Mouse (Mus musculus) frontal cortex, postnatal 10 days (tissue): ENCODE data around the gene Lmtk3.

Experiments used
- DNase-seq, 2 experiments: peaks; one replicate each; pipeline ENCODE4 v3.0.0; 2022; ENCODE audit warnings: low spot score in 2 of 2, mixed read lengths in 1 of 2

The Lmtk3 gene

GRCm38 (mm10) chr7:45809276-45810075 lies 25.9 kb downstream of the Lmtk3 start:
- peak in 1 of 2 experiments; percentile 16 for DNase-seq

DNA sequence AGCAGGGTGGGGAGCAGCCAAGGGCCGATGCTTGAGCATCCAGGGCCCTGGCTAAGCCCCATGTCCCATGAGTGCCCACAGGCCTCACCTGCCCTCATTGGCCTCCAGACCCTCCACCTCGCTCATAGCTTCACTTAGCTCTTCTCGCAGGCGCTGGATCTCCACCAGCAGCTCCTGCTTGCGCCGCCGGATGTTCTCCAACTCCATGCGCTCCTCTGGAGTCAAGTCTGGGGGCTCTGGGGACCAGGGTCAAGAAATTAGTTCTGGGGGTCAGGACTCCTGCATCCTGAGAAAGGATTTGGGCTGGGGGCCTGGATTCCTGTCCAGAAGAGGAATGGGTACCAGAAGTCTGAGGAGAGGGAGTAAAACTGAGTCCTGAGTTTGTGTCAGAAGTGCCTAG lies 29.4 kb downstream of the Lmtk3 start:
- peak in 1 of 2 experiments; percentile 16 for DNase-seq

DNA sequence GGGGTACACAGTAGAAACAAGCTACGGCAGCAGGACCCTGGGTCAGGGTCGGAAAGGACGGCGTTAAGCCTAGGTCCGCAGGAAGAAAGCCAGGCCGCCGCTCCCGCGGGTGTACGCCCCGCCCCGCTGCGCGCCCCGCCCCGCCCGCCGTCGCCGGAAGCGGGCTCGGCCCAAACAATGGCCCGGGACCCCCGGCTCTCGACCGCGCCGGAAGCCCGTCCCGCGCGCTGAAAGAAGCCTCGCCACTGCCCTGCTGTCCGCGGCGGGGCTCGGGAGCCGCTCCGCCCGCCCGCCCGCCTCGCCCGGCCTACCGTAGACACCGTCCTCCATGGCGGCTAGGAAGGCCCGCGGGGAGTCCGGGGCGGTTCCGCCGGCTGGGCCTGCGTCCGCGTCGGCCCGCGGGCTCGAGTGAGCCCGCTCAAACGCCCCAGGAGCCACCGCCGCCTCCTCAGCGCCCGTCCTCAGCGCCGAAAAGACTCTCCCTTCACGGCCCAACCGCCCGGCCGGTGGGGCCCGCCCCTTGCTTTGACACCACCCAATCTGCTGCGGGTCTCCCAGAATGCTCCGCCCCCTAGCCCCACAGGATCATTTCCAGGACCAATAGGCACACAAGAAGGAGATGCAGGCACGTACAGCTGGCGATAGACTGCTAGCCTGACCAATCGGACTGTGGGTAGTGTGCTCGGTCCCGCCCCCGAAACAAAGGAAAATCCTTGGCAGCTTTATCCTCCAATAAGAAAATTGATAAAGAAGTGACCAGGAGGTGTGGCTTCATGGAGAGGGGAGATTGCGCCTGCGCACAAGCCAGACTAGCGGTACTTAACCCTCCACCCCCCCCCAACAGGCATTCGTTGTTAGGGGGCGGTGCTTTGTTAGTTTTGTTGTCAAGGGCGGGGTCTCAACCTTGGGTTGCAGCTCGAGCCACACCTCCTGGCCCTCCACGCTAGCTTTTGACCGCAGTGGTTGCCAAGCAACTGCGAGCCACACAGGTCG lies 30.5 kb downstream of the Lmtk3 start, which contains the start of gene Cyth2:
TSS of gene Cyth2 (minus strand) at position 795 of the 993 bp plus-strand sequence.
- DNase-seq = peak; percentile 98 to 100

DNA sequence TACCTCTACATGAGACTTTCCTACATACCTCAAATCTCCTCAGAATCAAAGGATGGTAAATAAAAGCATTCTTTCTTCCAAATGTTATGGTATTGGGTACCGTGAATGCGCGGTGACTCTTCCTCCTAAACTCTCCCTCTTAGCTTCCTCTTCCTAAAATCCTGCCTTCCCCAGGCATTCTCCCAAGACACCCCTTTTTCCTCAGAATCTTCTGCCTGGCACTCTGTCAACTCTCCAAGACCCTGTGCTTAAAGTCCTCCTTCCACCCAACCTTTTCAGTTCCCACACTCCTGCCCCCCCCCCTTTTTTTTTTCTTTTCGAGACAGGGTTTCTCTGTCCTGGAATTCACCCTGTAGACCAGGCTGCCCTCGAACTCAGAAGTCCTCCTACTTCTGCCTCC lies 31.3 kb downstream of the Lmtk3 start:
- DNase-seq = no peak

GRCm38 (mm10) chr7:45815323-45815983 lies 31.9 kb downstream of the Lmtk3 start:
- DNase-seq = peak in 1 of 2 experiments; percentile 19

- DNase-seq = no peak
Measured at GRCm38 (mm10) chr7:45815984-45816351, 32.4 kb downstream of the Lmtk3 start.

DNA sequence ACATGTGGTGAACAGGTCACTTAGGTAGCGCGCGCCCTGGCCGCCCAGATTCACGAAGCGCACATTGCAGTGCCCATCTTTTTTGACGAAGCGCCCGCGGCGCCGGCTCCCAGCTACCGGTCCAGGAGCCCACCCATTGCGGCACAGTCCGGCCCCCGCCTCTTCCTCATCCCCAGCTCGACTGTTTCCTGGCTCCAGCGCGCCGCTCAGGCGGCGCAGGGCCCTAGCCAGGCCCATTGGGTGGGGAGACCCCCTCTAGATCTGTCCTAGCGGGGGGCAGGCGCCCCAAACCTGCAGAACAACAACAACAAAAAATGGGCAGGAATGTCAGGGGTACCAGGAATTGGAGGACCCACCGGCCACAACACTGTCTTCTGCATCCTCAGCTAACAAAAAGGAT lies 36.3 kb downstream of the Lmtk3 start:
- no peak for DNase-seq

DNA sequence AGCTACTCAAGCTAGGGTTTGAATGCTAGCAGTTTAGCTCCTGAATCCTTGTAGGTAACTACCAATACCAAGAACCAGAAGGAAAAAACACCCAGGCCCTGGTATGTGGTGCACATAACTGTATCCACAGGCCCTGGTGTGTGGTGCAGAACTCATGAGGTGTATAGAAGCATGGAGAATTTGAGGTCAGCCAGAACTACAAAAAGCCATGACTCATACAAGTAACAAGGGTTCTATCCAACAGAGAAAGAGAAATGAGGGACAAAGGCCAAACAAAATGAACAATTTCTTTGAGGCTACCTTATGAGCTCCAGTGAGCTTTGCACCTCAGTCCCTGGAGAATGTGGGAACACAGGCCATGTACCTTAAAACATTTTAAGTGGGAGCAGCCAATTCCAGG lies 37.4 kb downstream of the Lmtk3 start:
- no peak for DNase-seq

DNA sequence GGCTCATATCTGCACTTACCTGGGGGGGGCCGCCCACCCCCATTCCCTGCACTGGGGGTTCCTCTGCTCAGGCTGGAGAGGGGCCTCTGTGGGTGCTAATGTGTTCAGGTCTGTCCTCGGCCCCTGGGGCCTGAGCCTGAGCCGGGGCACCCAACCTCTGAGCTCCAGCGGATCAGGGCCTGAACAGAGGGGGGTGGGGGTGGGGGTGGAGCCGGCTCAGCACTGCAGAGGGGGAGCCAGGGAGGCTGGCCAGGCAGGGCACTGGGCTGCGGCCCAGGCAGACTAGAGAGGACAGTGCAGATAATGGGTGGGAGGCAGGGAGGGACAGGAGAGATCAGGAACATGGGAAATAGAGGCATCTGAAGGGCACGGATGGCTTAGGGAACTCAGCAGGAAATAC lies 41.1 kb downstream of the Lmtk3 start, which contains the start of gene Kcnj14:
TSS of gene Kcnj14 (minus strand) at position 185 of the 400 bp plus-strand sequence.
- DNase-seq = no peak

GRCm38 (mm10) chr7:45826631-45827030 lies 43.1 kb downstream of the Lmtk3 start:
- no peak for DNase-seq

- peak; percentile 78 to 86 for DNase-seq
Measured at GRCm38 (mm10) chr7:45830427-45831127, 47.0 kb downstream of the Lmtk3 start, which contains the start of gene Grwd1. Gene Grwd1, minus strand, starts transcription at chr7:45830944.

DNA sequence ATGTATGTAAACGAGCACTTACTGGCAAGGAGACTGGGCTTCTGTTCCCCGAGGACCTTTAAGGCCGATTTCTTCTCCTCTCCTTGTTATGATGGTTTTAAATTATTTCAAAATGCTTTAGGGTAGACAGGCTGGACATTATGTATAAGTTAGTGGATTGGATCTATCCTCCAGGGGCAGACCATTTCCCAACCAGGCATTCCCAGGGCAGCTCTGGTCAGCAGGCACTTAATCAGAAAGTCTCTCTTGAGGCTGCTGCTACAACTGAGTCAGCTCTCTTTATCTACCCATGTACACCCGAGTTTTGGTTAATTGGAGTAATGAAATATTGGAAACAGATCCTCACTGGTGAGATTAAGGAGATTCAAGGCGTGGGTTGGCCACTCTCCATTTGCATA lies 47.6 kb downstream of the Lmtk3 start:
- DNase-seq = no peak

DNA sequence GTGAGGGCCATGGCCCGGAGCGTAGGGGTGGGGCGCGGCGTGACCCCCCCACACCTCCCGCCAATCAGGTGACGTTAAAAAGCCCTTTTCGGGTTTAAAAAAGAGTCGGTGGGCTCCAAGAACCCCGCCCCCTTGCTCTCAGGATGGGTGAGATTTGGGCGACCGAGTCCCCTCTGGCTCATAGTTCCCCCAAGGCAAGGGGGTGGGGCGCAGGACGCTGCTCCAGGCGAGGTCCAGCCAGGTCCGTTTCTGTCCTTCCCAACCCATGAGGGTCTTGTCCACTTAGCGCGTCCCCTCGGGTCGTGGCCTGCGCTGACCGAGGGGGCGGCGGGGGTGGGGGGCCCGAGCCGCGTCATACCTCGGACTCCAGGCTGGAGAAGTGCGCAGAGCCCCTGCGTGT lies 48.9 kb downstream of the Lmtk3 start:
- DNase-seq = no peak

- DNase-seq = no peak
Measured at GRCm38 (mm10) chr7:45833148-45833790, 49.7 kb downstream of the Lmtk3 start.

DNA sequence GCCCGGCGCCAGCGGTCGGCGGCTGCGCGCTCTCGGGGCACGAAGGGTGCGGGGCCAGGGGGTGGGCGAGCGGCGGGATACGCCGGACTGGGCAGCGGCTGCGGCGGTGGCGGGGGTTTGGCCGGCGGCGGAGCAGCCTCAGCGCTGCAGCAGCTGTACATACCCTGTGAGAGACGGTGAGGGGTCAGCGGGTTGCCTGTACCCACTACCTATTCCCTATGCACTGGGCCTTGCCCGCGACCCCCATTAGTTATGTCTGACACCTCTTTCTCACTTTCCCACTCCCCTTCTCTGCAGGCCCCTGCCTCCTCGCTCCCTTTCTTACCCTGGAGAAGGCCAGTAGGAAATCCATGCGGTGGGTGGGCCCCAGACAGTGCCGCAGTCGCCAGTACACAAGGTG lies 50.4 kb downstream of the Lmtk3 start:
- no peak for DNase-seq

- DNase-seq = no peak
Measured at GRCm38 (mm10) chr7:45842950-45843744, 59.6 kb downstream of the Lmtk3 start.

DNA sequence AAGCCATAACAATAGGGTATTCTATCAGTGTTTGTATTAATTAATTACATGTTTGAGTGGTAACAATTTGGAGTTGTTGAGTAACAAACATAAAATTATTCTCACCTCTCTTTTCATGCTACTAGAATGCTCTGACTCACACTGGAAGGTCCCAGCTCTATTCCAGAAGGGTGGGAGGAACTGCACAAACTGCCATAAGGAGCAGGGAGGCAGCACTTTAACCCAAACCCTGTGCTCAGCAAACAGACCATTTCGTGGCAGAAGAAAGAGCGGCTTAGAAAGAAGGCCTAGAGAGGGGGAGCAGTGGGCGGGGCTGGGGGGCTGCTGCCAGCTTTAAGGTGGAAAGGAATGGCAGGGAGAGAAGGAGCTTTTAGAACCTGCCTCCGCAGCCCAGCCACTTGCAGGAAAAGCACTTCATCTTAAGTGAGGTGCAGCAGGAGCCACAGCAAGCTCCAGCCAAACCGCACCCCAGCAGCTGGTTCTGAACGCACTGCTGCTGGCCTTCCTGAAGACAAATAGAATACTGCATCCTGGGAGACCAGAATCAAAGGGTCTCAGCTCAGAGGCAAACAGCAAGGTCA lies 65.0 kb downstream of the Lmtk3 start:
- DNase-seq = no peak

- no peak for DNase-seq
Measured at GRCm38 (mm10) chr7:45850661-45851060, 67.1 kb downstream of the Lmtk3 start.

DNA sequence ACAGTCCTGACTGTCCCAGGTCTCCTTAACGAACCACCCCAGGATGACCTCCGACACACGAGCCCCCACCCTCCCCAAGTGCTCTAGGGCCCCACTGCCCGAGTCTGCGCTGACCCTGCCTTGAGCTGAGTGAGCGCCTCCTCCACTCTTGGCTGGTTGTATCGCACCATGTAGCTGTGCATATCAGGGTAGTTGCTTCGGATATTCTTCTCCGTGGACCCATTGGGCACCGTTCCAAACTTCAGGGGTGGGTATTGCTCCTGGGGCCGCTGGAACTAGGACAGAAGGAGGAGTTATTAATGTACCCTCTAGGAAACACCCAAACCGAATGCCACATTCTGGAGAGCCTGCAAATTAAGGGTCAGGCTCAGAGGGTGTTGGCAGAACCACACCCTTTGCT lies 69.6 kb downstream of the Lmtk3 start:
- DNase-seq = no peak
